Mouse (Mus musculus): ENCODE measurements around the gene Ehhadh. TPM values are rescaled to one million over a fixed set of nuclear protein-coding genes. Genes with fewer than 3 reads are reported as not detected.

Gene Ehhadh
- 10.7 and 11.0 TPM in 2 replicates for polyA plus RNA-seq (2015; fragmentation: Nextera tagmentation; extraction: Ambion mirVana)

DNA sequence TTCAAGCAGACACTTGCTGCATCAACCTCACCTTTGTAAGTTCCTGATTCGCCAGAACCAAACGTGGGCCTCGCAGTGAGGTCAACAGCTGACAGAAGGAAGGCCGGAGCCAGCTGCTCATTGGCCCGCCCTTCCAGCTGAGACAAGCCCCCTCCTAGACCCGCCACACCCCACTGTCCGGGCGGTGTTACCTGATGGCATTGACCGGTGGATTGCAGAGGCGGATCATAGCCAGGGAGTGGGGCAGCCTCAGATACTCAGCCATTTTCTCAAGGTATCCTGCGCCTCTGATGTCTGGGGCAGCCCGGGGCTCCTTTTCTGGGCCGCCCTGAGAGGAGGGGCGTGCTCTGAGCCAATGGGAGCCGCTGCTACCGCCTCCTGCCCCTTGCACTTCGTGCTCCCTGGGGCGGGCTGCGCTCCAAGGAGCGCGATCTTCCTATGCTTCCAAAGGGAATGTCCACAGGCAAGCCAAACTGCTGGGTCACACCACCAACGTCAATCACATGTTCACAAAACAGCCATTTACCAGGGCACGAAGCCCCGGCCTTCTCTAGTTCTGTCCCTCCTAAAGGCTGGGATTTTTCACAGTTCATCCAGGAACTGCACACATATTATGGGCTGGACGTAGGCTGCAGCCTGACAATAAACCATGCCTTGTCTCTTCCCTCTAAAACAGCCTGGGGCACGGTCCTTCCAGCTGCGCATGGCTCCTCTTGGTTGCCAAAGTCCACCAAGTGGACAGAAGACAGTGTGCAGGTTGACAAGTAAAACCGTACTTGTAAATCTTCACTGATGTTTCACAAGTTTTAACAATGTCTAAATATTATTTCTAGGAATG, at the start of gene Ehhadh:
Gene Ehhadh, minus strand, starts transcription at position 292 of the 838 bp plus-strand sequence.

GRCm38 (mm10) chr16:21793875-21794696, 6.5 kb upstream of the Ehhadh start, which contains the start of gene Map3k13:
Gene Map3k13 (plus strand): TSS chr16:21794346.

Other genes starting within 250 kb of the Ehhadh start
- 9.0 and 9.5 TPM in 2 replicates for gene 2510009E07Rik, start 93.1 kb downstream of the Ehhadh start, polyA plus RNA-seq (2015; fragmentation: Nextera tagmentation; extraction: Ambion mirVana)
- 0.43 and 0.68 TPM in 2 replicates for gene Map3k13, start 6.5 kb upstream of the Ehhadh start, polyA plus RNA-seq (2015; fragmentation: Nextera tagmentation; extraction: Ambion mirVana)
- 36.0 and 48.5 TPM in 2 replicates for gene Tmem41a, start 159.7 kb upstream of the Ehhadh start, polyA plus RNA-seq (2015; fragmentation: Nextera tagmentation; extraction: Ambion mirVana)
- 0.76 and 2.0 TPM in 2 replicates for gene Liph, start 207.9 kb upstream of the Ehhadh start, polyA plus RNA-seq (2015; fragmentation: Nextera tagmentation; extraction: Ambion mirVana)
- gene Senp2, start 221.7 kb upstream of the Ehhadh start, polyA plus RNA-seq (2015; fragmentation: Nextera tagmentation; extraction: Ambion mirVana), result 16.8 and 24.8 TPM in 2 replicates